Mouse (Mus musculus) midbrain, embryonic 14.5 days (tissue): Measurements from ENCODE around the gene Timm29. TPM values are rescaled to one million over a fixed set of nuclear protein-coding genes. Genes with fewer than 3 reads are reported as not detected.

Experiments
- ATAC-seq: fragments of 200-750 bp; cut with Nextera tagmentation; 2 replicates; pipeline ENCODE4 v1.8.0; 2017; ENCODE audit warnings: moderate number of reproducible peaks, moderate library complexity; ENCODE audit not compliant: low FRiP score, low TSS enrichment
- DNase-seq: peaks from one replicate; pipeline ENCODE4 v3.0.0-alpha.2; 2015
- H3K27ac ChIP-seq: fragments of 300-500 bp; sonication (generic); replicated peaks from 2 replicates; pipeline ENCODE4 v1.5.1; 2014; ENCODE audit warnings: mild to moderate bottlenecking, low read depth, low read length, moderate library complexity
- H3K27me3 ChIP-seq: fragments of 300-500 bp; sonication (generic); 2 replicates; pipeline ENCODE4 v1.6.1; 2014; ENCODE audit warnings: low read length, control low read depth, mixed read lengths; ENCODE audit not compliant: control insufficient read depth, insufficient read depth
- H3K36me3 ChIP-seq: fragments of 300-500 bp; sonication (generic); 2 replicates; pipeline ENCODE4 v1.6.1; 2014; ENCODE audit warnings: low read length, control low read depth; ENCODE audit not compliant: control insufficient read depth, insufficient read depth
- H3K4me1 ChIP-seq: fragments of 300-500 bp; sonication (generic); 2 replicates; pipeline ENCODE4 v1.6.1; 2014; ENCODE audit warnings: mild to moderate bottlenecking, antibody characterized with exemption, low read length, control low read depth; ENCODE audit not compliant: control insufficient read depth, insufficient read depth
- H3K4me2 ChIP-seq: fragments of 300-500 bp; sonication (generic); 2 replicates; pipeline ENCODE4 v1.6.1; 2014; ENCODE audit warnings: mild to moderate bottlenecking, low read length, moderate library complexity
- H3K4me3 ChIP-seq: fragments of 300-500 bp; sonication (generic); replicated peaks from 2 replicates; pipeline ENCODE4 v1.5.1; 2014; ENCODE audit warnings: low read depth, low read length
- H3K9ac ChIP-seq: fragments of 300-500 bp; sonication (generic); replicated peaks from 2 replicates; pipeline ENCODE4 v1.6.1; 2014; ENCODE audit warnings: mild to moderate bottlenecking, low read length, moderate library complexity
- H3K9me3 ChIP-seq: fragments of 300-500 bp; sonication (generic); 2 replicates; pipeline ENCODE4 v1.6.1; 2016; ENCODE audit warnings: low read length, control low read depth, mixed read lengths; ENCODE audit not compliant: control insufficient read depth
- WGBS: fragments of 180-500 bp; shearing (Covaris S2); extraction: QIAGEN DNeasy Blood & Tissue Kit; methylation state at CpG from one replicate; pipeline ENCODE4 v1.1.7; 2014; 5-methylcytosine and 5-hydroxymethylcytosine counted together
- polyA plus RNA-seq: library from polyadenylated mRNA; unstranded; fragments of >200 nt; fragmentation: Nextera tagmentation; extraction: Ambion mirVana; gene quantifications from 2 replicates; pipeline ENCODE4 v1.2.1, GENCODE M21; 2014

Timm29 gene
- polyA plus RNA-seq, 1 experiment from 2014 or later, result 86.9 TPM

GRCm38 (mm10) chr9:21601722-21602399 is 9.3 kb downstream of the Timm29 start:
- H3K4me1 ChIP-seq, result no peaks in the 10 kb centered on the region
- 49% methylated on average over 10 of the region's 10 CpGs for WGBS
- DNase-seq, result peak; percentile 91
- no peaks in the 10 kb centered on the region for H3K9me3 ChIP-seq
- no peak overlapping the region for H3K27ac ChIP-seq
- H3K27me3 ChIP-seq, result no peaks in the 10 kb centered on the region
- H3K4me3 ChIP-seq, result no peak overlapping the region
- H3K36me3 ChIP-seq, result 0 out of 2 replicates have a peak, but pooled peaks cover 3% of the 10 kb centered on the region
- peak; percentile 58; the same call in 1 of the 2 replicates for ATAC-seq
- H3K4me2 ChIP-seq, result no peak overlapping the region
- no peak overlapping the region for H3K9ac ChIP-seq

GRCm38 (mm10) chr9:21604119-21604518 is 11.6 kb downstream of the Timm29 start:
- ATAC-seq (no peak), DNase-seq (no peak)
- Histone ChIP-seq H3K4me1 (no peaks in the 10 kb centered on the region), H3K27ac (no peak overlapping the region), H3K4me2 (no peak overlapping the region), H3K9ac (no peak overlapping the region), H3K27me3 (no peaks in the 10 kb centered on the region), H3K36me3 (no peaks in the 10 kb centered on the region), H3K9me3 (no peaks in the 10 kb centered on the region), H3K4me3 (no peak overlapping the region)
- WGBS, result 70% methylated on average over 5 of the region's 5 CpGs

DNA sequence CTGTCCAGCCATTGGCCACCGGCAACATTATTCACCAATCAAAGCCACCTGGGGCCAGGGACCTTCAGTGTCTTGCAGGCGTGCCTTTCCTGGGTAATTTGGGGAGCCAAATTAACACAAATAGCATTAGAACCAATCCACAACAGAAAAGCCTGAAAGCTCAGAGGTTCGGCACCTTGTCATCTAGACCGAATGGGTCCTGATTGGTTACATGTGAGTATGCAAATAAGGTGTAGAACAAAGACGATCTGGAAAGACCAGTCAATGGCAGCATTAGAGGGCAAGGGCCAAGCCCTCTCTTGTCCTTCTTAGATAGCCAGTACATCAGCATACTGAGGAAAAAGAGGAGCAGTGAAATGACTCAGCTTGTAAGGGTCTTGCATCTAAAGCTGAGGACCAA is 13.3 kb downstream of the Timm29 start:
- H3K4me1 ChIP-seq, result no peaks in the 10 kb centered on the region
- H3K27me3 ChIP-seq, result no peaks in the 10 kb centered on the region
- H3K4me3 ChIP-seq, result no peak overlapping the region
- WGBS, result 71% methylated on average over 5 of the region's 5 CpGs
- ATAC-seq, result no peak
- H3K9ac ChIP-seq, result no peak overlapping the region
- no peak for DNase-seq
- no peaks in the 10 kb centered on the region for H3K36me3 ChIP-seq
- no peak overlapping the region for H3K27ac ChIP-seq
- no peak overlapping the region for H3K4me2 ChIP-seq
- no peaks in the 10 kb centered on the region for H3K9me3 ChIP-seq

- 79% methylated on average over 1 of the region's 1 CpGs for WGBS
- H3K4me3 ChIP-seq, result no peak overlapping the region
- H3K27ac ChIP-seq, result no peak overlapping the region
- ATAC-seq (no peak), DNase-seq (no peak)
- no peaks in the 10 kb centered on the region for H3K4me1 ChIP-seq
- H3K9ac ChIP-seq, result no peak overlapping the region
- H3K9me3 ChIP-seq, result no peaks in the 10 kb centered on the region
- no peaks in the 10 kb centered on the region for H3K27me3 ChIP-seq
- H3K4me2 ChIP-seq, result no peak overlapping the region
- no peaks in the 10 kb centered on the region for H3K36me3 ChIP-seq
Observed at GRCm38 (mm10) chr9:21606648-21607047, 14.1 kb downstream of the Timm29 start.

DNA sequence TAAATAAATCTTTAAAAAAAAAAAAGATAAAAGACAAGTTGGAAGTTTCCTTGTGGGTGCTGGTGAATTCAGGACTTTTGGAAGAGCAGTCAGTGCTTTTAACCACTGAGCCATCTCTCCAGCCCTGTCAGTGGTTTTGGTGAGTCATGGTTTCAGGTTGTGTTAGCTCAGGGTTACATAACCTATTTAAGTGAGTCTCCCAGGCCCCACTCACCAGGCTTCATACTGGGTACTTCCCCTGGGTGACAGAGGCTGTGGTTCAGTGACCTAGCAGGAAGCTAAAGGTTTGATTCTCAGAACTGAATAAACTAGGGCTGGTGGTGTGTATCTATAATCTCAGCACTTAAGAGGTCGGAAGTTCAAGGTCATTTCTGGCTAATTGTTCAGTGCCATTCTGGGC is 17.3 kb downstream of the Timm29 start:
- H3K27me3 ChIP-seq, result no peaks in the 10 kb centered on the region
- H3K4me3 ChIP-seq, result no peak overlapping the region
- ATAC-seq (no peak), DNase-seq (no peak)
- no peak overlapping the region for H3K9ac ChIP-seq
- WGBS, result 92% methylated on average over 1 of the region's 1 CpGs
- no peaks in the 10 kb centered on the region for H3K36me3 ChIP-seq
- no peak overlapping the region for H3K27ac ChIP-seq
- H3K4me1 ChIP-seq, result no peaks in the 10 kb centered on the region
- no peaks in the 10 kb centered on the region for H3K9me3 ChIP-seq
- H3K4me2 ChIP-seq, result no peak overlapping the region

DNA sequence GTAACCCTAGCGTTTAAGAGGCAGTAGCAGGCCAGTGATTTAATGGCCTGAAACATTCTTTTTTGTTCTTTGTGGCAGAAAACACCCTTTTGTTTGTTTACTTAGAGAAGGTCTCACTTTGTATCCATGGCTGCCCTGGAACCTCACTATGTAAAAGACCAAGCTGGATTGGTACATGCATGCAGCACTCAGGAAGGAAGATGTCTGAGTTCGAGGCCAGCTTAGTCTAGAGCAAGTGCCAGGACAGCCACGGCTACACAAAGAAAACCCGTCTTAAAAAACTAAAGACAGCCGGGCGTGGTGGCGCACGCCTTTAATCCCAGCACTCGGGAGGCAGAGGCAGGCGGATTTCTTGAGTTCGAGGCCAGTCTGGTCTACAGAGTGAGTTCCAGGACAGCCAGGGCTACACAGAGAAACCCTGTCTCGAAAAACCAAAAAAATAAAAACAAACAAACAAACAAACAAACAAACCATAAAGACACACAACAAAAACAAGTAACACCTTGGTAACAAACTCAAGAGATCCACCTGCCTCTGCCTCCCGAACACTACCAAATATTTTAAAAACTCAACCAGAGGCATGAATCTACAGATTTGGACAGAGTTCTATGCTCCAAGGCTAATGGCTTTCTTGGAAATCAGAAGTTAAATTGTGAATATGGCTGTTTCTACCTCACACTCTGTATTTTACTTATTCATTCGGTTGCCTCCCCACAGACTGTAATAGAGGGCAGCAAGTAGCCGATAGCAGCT is 22.5 kb downstream of the Timm29 start:
- Histone ChIP-seq H3K4me2 (peak overlapping the region; percentile 73), H3K27ac (peak overlapping the region; percentile 99), H3K4me1 (peaks cover 16% of the 10 kb centered on the region), H3K4me3 (peak overlapping the region; percentile 76), H3K9me3 (no peaks in the 10 kb centered on the region), H3K27me3 (no peaks in the 10 kb centered on the region), H3K36me3 (no peaks in the 10 kb centered on the region; the same call in none of the 2 replicates), H3K9ac (peak overlapping the region; percentile 96)
- WGBS, result 81% methylated on average over 15 of the region's 15 CpGs
- ATAC-seq (no peak), DNase-seq (no peak)

- H3K36me3 ChIP-seq, result no peaks in the 10 kb centered on the region; the same call in none of the 2 replicates
- H3K27me3 ChIP-seq, result no peaks in the 10 kb centered on the region
- peak within 1 kb of the TSS; percentile 96 for H3K9ac ChIP-seq
- ATAC-seq (peak; percentile 93), DNase-seq (peak; percentile 100)
- peaks cover 17% of the 10 kb centered on the region for H3K4me1 ChIP-seq
- no peaks in the 10 kb centered on the region for H3K9me3 ChIP-seq
- under 1% methylated on average over 42 of the region's 45 CpGs for WGBS
- H3K4me3 ChIP-seq, result peak within 1 kb of the TSS; percentile 76
- peak within 1 kb of the TSS; percentile 73 for H3K4me2 ChIP-seq
- H3K27ac ChIP-seq, result peak within 1 kb of the TSS; percentile 99
Observed at GRCm38 (mm10) chr9:21615617-21616231, 23.2 kb downstream of the Timm29 start, which contains the start of gene Smarca4. Gene Smarca4, plus strand, starts transcription at chr9:21616169.

GRCm38 (mm10) chr9:21616232-21616781 is 23.8 kb downstream of the Timm29 start:
- peak overlapping the region; percentile 70 for H3K4me2 ChIP-seq
- no peaks in the 10 kb centered on the region for H3K27me3 ChIP-seq
- peak; percentile 93 for DNase-seq
- ATAC-seq, result peak; percentile 82
- WGBS, result under 1% methylated on average over 52 of the region's 57 CpGs
- peak overlapping the region; percentile 99 for H3K27ac ChIP-seq
- H3K4me3 ChIP-seq, result peak overlapping the region; percentile 76
- peak overlapping the region; percentile 96 for H3K9ac ChIP-seq
- peaks cover 21% of the 10 kb centered on the region for H3K4me1 ChIP-seq
- H3K9me3 ChIP-seq, result no peaks in the 10 kb centered on the region
- no peaks in the 10 kb centered on the region; the same call in none of the 2 replicates for H3K36me3 ChIP-seq
